Mouse (Mus musculus) lung, embryonic 14.5 days (tissue): ENCODE data around the gene Dap3. TPM values are rescaled to one million over a fixed set of nuclear protein-coding genes. Genes with fewer than 3 reads are reported as not detected.

Experiments
- ATAC-seq: fragments of 200-750 bp; cut with Nextera tagmentation; 2 replicates; pipeline ENCODE4 v1.8.0; 2017; ENCODE audit warnings: mild to moderate bottlenecking, moderate TSS enrichment, moderate library complexity; ENCODE audit not compliant: insufficient read depth
- DNase-seq: peaks from one replicate; pipeline ENCODE4 v3.0.0-alpha.2; 2015
- H3K27ac ChIP-seq: fragments of 300-500 bp; sonication (generic); 2 replicates; pipeline ENCODE4 v1.5.1; 2014; ENCODE audit warnings: low read depth, mild to moderate bottlenecking, moderate library complexity
- H3K27me3 ChIP-seq: fragments of 300-500 bp; sonication (generic); 2 replicates; pipeline ENCODE4 v1.6.1; 2014; ENCODE audit warnings: low read length, control low read depth; ENCODE audit not compliant: insufficient read depth
- H3K36me3 ChIP-seq: fragments of 300-500 bp; sonication (generic); 2 replicates; pipeline ENCODE4 v1.6.1; 2014; ENCODE audit warnings: control low read depth; ENCODE audit not compliant: insufficient read depth
- H3K4me1 ChIP-seq: fragments of 300-500 bp; sonication (generic); 2 replicates; pipeline ENCODE4 v1.6.1; 2014; ENCODE audit warnings: antibody characterized with exemption, control low read depth; ENCODE audit not compliant: insufficient read depth
- H3K4me2 ChIP-seq: fragments of 300-500 bp; sonication (generic); 2 replicates; pipeline ENCODE4 v1.6.1; 2014; ENCODE audit warnings: mild to moderate bottlenecking
- H3K4me3 ChIP-seq: fragments of 300-500 bp; sonication (generic); 2 replicates; pipeline ENCODE4 v1.5.1; 2014; ENCODE audit warnings: low read depth, low read length
- H3K9ac ChIP-seq: fragments of 300-500 bp; sonication (generic); 2 replicates; pipeline ENCODE4 v1.6.1; 2014
- H3K9me3 ChIP-seq: fragments of 300-500 bp; sonication (generic); 2 replicates; pipeline ENCODE4 v1.6.1; 2016; ENCODE audit warnings: low read depth, low read length, control low read depth
- CTCF ChIP-seq: IDR thresholded peaks from 2 replicates; pipeline ENCODE4 v1.5.1; 2016; ENCODE audit warnings: antibody characterized with exemption, low read depth
- whole genome bisulfite sequencing: fragments of 180-500 bp; shearing (Covaris S2); extraction: QIAGEN DNeasy Blood & Tissue Kit; methylation state at CpG from one replicate; pipeline ENCODE4 v1.1.7; 2014; 5-methylcytosine and 5-hydroxymethylcytosine counted together
- polyA plus RNA-seq: library from polyadenylated mRNA; unstranded; fragments of >200 nt; fragmentation: Nextera tagmentation; extraction: Ambion mirVana; gene quantifications from 2 replicates; pipeline ENCODE4 v1.2.1, GENCODE M21; 2014

The Dap3 gene
- polyA plus RNA-seq, 1 experiment from 2014 or later, result 126 TPM

DNA sequence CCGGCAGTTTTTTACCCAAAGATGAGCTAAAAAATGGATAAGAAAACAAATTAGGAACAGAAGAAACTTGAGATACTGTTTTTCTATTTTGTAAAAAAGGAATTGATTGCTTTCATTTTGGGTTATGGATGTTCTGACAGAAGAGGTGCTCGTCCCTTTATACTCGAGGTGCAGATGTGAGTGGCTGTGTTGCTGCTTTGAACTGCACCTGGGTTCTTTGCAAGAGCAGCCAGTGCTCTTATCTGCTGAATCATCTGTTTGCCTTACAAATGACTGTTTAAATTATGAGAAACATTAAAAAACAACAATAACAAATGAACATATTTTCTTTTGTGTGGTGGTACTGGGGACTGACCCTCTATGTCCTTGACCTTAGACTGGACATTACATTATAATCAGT, 21.5 kb downstream of the Dap3 start:
- 76% methylated on average over 3 of the region's 3 CpGs for WGBS
- Histone ChIP-seq H3K4me3 (no peak overlapping the region), H3K9me3 (no peaks in the 10 kb centered on the region), H3K4me1 (no peaks in the 10 kb centered on the region), H3K27ac (no peak overlapping the region), H3K9ac (no peak overlapping the region), H3K36me3 (peaks cover 89% of the 10 kb centered on the region), H3K27me3 (no peaks in the 10 kb centered on the region), H3K4me2 (no peak overlapping the region)
- ATAC-seq, result no peak
- no peak for TF ChIP-seq CTCF
- DNase-seq, result no peak

DNA sequence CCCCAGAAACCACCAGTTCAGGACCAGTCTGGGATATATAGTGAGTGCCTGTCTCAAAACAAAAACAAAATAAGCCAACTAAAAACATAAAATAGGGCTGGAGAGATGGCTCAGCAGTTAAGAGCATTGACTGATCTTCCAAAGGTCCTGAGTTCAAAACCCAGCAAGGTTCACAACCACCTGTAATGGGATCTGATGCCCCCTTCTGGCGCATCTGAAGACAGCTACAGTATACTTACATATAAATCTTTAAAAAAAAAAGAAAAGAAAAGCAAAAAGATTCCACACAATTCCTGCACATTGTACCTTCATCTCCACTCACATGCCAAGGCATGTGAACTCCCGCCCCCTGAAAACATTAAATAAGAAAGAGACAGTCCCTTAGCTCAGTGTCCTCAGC, 25.3 kb downstream of the Dap3 start:
- no peak for DNase-seq
- Histone ChIP-seq H3K4me1 (no peaks in the 10 kb centered on the region), H3K27ac (no peak overlapping the region), H3K27me3 (no peaks in the 10 kb centered on the region), H3K36me3 (peaks cover 97% of the 10 kb centered on the region), H3K9me3 (no peaks in the 10 kb centered on the region), H3K9ac (no peak overlapping the region), H3K4me2 (no peak overlapping the region), H3K4me3 (no peak overlapping the region)
- 82% methylated on average over 2 of the region's 2 CpGs for WGBS
- TF ChIP-seq CTCF, result peak; percentile 9; the same call in 1 of the 2 replicates
- ATAC-seq, result no peak

DNA sequence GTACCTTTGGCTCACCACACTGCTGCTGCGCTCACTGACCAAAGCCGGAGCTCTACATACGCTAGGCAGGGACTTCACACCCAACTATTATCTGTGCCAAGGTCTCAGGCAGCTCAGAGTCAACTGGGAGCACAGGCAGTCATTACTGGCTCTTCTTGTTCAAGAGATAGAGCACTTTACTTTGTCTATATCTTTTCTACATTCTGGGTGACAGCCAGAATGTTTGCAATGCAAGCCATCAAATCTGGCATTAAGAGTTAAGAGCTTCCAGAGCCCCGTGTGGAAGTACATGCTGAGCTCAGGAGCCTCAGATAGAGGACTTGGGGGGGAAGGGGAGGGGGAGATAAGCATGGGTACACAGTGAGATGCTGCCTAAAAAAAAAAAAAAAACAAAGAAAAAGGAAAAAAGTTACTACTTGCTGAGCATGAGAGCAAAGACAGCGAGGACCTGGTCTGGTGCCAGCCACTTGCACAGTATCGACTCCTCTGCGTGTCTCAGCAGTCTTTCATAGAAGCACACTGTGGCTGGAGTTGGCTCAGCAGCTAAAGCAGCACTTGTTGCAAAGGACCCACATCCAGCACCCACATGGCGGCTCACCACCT, 26.9 kb downstream of the Dap3 start:
- H3K36me3 ChIP-seq, result peaks cover 82% of the 10 kb centered on the region
- 85% methylated on average over 8 of the region's 8 CpGs for WGBS
- no peak overlapping the region for H3K4me3 ChIP-seq

DNA sequence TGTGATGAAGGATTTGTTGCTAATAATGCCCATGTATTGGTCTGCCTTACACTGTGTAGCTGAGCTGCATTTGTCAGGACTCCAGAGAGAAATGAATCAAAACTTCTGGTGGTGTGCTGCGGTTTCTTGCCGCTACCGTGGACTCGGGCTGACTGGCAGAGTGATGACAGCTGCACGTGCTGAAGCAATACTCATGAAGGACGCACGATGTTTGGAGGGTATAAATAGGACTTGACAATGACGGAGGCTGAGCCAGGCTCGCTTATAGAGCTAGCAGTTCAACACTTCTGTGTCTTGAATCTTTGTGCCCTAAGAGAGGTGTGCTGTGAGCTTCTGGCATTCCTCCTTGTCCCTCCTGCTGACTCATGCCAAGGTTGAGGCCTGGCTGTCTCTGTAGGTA, 29.6 kb downstream of the Dap3 start:
- Histone ChIP-seq H3K4me1 (no peaks in the 10 kb centered on the region), H3K4me3 (no peak overlapping the region), H3K9ac (no peak overlapping the region), H3K27me3 (no peaks in the 10 kb centered on the region), H3K27ac (no peak overlapping the region), H3K4me2 (no peak overlapping the region), H3K36me3 (peaks cover 55% of the 10 kb centered on the region), H3K9me3 (no peaks in the 10 kb centered on the region)
- no peak for DNase-seq
- 91% methylated on average over 9 of the region's 9 CpGs for WGBS
- ATAC-seq, result no peak
- TF ChIP-seq CTCF, result no peak

More for the DNA sequence above, 26.9 kb downstream of the Dap3 start:
- no peak overlapping the region for H3K9ac ChIP-seq
- no peak overlapping the region for H3K4me2 ChIP-seq
- DNase-seq (no peak), ATAC-seq (no peak)
- H3K9me3 ChIP-seq, result no peaks in the 10 kb centered on the region
- TF ChIP-seq CTCF, result no peak
- no peaks in the 10 kb centered on the region for H3K27me3 ChIP-seq
- no peaks in the 10 kb centered on the region for H3K4me1 ChIP-seq
- H3K27ac ChIP-seq, result no peak overlapping the region

DNA sequence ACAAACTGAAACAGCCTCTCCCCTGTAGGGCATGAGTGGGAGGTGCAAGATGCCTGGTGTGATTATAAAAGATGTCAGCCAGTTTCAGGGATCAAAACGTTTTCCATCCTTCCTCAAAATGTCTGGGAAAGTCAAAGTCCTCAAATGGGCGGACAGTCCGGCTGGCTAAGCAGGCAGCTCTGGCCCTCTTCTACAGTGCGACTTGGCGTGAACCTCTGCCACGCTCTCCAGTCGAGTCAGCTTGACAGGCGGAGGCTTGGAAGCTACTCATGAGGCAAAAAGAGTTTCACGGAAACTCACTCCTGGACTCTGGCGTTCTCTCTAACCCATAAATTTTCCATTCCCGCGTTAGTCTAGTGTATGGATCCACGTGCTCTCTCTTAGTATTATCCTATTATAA, 32.0 kb downstream of the Dap3 start:
- Histone ChIP-seq H3K27ac (no peak overlapping the region), H3K4me1 (peaks cover 4% of the 10 kb centered on the region; the same call in 1 of the 2 replicates), H3K36me3 (peaks cover 33% of the 10 kb centered on the region), H3K4me3 (no peak overlapping the region), H3K9ac (no peak overlapping the region), H3K9me3 (no peaks in the 10 kb centered on the region), H3K27me3 (no peaks in the 10 kb centered on the region), H3K4me2 (no peak overlapping the region)
- ATAC-seq (no peak), DNase-seq (no peak)
- TF ChIP-seq CTCF, result no peak
- WGBS, result 72% methylated on average over 13 of the region's 13 CpGs

DNA sequence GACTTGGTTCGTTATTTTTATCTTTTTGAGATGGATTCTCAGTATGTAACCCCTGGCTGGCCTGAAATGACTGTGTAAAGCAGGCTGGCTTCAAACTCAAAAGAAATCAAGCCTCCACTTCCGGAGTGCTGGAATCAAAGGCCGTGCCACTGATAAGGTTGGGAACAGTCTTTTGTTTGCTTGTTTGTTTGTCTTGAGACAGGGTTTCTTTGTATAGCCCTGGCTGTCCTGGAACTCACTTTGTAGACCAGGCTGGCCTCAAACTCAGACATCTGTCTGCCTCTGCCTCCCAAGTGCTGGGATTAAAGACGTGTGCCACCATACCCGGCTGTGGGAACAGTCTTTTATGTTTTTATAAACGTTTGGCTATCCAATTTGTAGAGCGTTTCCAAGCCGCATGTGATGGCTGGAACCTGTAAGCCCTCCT, 36.6 kb downstream of the Dap3 start:
- H3K4me3 ChIP-seq, result peak overlapping the region; percentile 68
- H3K27ac ChIP-seq, result peak overlapping the region; percentile 44
- TF ChIP-seq CTCF, result no peak
- 22% methylated on average over 8 of the region's 8 CpGs for WGBS
- peak overlapping the region; percentile 71 for H3K9ac ChIP-seq
- ATAC-seq (no peak), DNase-seq (no peak)
- H3K27me3 ChIP-seq, result no peaks in the 10 kb centered on the region
- H3K36me3 ChIP-seq, result peaks cover 32% of the 10 kb centered on the region
- H3K4me2 ChIP-seq, result peak overlapping the region; percentile 86
- H3K4me1 ChIP-seq, result peaks cover 8% of the 10 kb centered on the region; the same call in 1 of the 2 replicates
- no peaks in the 10 kb centered on the region for H3K9me3 ChIP-seq

DNA sequence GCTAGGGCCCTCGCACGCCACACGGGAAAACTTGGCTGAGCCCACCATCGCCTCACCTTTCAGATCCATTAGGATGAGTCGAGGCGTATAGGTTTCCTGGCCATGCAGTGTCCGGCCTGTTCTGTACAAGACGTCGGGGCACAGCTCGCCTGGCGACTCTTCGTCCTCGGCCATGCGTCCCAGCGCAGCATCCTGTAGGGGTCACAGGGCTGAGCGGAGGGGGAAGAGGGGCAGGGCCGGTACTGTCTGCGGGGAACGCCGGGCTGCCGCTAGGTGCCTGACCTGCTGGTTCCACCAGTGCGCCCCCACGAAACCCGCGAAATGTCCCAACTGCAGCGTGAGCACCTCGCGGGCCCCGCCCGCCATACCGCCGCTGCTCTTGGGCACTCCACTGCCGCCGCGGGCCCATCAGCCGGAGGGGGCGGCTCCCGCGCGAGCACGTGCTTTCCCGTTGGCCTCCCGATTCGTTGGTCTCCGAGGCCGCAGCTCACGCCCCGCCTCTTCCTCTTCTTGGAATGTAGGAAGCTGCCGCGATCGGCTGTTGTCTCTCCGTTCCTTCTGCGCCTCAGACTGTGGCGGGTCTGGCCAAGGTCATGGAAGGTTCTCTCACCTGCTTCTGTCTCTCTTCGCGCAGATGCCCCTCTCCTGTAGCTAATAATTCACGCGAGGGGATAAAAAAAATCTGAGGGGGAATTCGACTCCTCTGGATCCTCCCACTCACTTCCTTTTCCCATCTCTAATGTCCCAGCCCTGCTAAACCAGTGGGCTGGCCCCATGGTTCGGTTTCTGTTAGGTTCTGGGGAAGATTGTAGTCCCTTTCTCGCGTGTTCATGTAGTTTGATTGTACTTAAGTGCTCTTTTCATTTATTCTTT, 37.2 kb downstream of the Dap3 start, which contains the start of gene Msto1:
TSS of gene Msto1 (minus strand) at position 489 of the 873 bp plus-strand sequence.
- Histone ChIP-seq H3K36me3 (peaks cover 39% of the 10 kb centered on the region), H3K27ac (peak within 1 kb of the TSS; percentile 44), H3K4me1 (peaks cover 8% of the 10 kb centered on the region; the same call in 1 of the 2 replicates), H3K4me3 (peak within 1 kb of the TSS; percentile 68), H3K4me2 (peak within 1 kb of the TSS; percentile 86), H3K9ac (peak within 1 kb of the TSS; percentile 71), H3K27me3 (no peaks in the 10 kb centered on the region), H3K9me3 (no peaks in the 10 kb centered on the region)
- under 1% methylated on average over 61 of the region's 62 CpGs for WGBS
- DNase-seq (peak; percentile 96), ATAC-seq (peak; percentile 97)
- peak; percentile 33 for TF ChIP-seq CTCF
